Mouse (Mus musculus) kidney, embryonic 16.5 days (tissue): Measurements from ENCODE around the gene Prkag3. TPM values are rescaled to one million over a fixed set of nuclear protein-coding genes. Genes with fewer than 3 reads are reported as not detected.

Experiments used
- ATAC-seq: fragments of 200-750 bp; cut with Nextera tagmentation; 2 replicates; pipeline ENCODE4 v1.8.0; 2017; ENCODE audit warnings: moderate TSS enrichment; ENCODE audit not compliant: low FRiP score, low TSS enrichment
- H3K27ac ChIP-seq: fragments of 300-500 bp; sonication (generic); 2 replicates; pipeline ENCODE4 v1.5.1; 2014; ENCODE audit warnings: low read length
- H3K27me3 ChIP-seq: fragments of 300-500 bp; sonication (generic); 2 replicates; pipeline ENCODE4 v1.6.1; 2014; ENCODE audit warnings: low read length, control low read depth, mixed read lengths; ENCODE audit not compliant: insufficient read depth
- H3K36me3 ChIP-seq: fragments of 300-500 bp; sonication (generic); 2 replicates; pipeline ENCODE4 v1.6.1; 2014; ENCODE audit warnings: low read length, control low read depth, mixed read lengths; ENCODE audit not compliant: insufficient read depth
- H3K4me1 ChIP-seq: fragments of 300-500 bp; sonication (generic); 2 replicates; pipeline ENCODE4 v1.6.1; 2014; ENCODE audit warnings: low read length, control low read depth, mixed read lengths; ENCODE audit not compliant: insufficient read depth
- H3K4me2 ChIP-seq: fragments of 300-500 bp; sonication (generic); replicated peaks from 2 replicates; pipeline ENCODE4 v1.6.1; 2014; ENCODE audit warnings: low read depth, low read length
- H3K4me3 ChIP-seq: fragments of 300-500 bp; sonication (generic); 2 replicates; pipeline ENCODE4 v1.5.1; 2014; ENCODE audit warnings: mild to moderate bottlenecking, low read length
- H3K9ac ChIP-seq: fragments of 300-500 bp; sonication (generic); replicated peaks from 2 replicates; pipeline ENCODE4 v1.6.1; 2014; ENCODE audit warnings: low read length
- H3K9me3 ChIP-seq: fragments of 300-500 bp; sonication (generic); 2 replicates; pipeline ENCODE4 v1.6.1; 2016; ENCODE audit warnings: low read length, control low read depth
- WGBS: fragments of 180-500 bp; shearing (Covaris S2); extraction: QIAGEN DNeasy Blood & Tissue Kit; methylation state at CpG from one replicate; pipeline ENCODE4 v1.1.7; 2014; 5-methylcytosine and 5-hydroxymethylcytosine counted together
- polyA plus RNA-seq: library from polyadenylated mRNA; unstranded; fragments of >200 nt; fragmentation: Nextera tagmentation; extraction: Ambion mirVana; gene quantifications from 2 replicates; pipeline ENCODE4 v1.2.1, GENCODE M21; 2015

The Prkag3 gene
- polyA plus RNA-seq, 1 experiment from 2014 or later = 0.55 TPM

DNA sequence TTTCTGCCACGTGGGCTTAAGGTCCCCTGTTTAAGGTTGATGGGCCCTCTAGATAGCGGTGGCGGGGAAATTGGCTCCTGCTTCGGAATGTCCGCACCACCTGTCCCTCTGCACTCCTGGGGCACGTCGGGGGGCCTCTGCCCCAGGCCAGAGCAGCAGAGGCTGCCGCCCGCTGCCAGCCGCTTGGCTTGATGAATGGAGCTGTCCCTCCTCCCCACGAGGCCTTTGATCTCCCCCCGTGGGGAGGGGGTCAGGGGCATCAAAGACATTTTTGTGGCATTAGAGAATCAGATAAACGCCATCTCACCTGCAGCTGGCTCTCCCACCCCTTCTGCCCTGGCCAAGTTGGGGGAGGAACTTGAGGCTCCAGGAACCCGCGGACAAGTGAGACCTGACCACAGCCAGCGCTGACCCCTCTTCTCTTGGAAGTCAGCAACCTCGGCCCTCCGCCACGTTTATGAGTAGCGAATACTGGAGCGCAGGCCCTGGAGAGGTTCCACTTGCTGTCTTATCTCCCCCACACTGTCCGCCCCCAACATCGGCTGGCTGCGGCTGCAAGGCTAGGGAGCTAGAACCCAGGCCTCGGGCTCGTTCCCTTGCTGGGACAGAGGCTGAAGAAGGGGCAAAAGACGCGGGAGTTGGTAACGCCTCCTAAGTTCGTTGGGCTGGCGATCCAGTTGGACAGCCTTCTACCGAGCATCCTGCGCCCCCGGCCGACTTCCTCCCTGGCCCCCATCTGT lies 21.9 kb upstream of the Prkag3 start:
- H3K9me3 ChIP-seq = no peaks in the 10 kb centered on the region
- peaks cover 64% of the 10 kb centered on the region for H3K27me3 ChIP-seq
- 3% methylated on average over 35 of the region's 35 CpGs for WGBS
- peak overlapping the region; percentile 92 for H3K4me2 ChIP-seq
- H3K4me1 ChIP-seq = peaks cover 26% of the 10 kb centered on the region
- H3K9ac ChIP-seq = peak overlapping the region; percentile 51; the same call in 1 of the 2 replicates
- no peak overlapping the region for H3K27ac ChIP-seq
- H3K4me3 ChIP-seq = peak overlapping the region; percentile 54
- H3K36me3 ChIP-seq = no peaks in the 10 kb centered on the region
- no peak for ATAC-seq

DNA sequence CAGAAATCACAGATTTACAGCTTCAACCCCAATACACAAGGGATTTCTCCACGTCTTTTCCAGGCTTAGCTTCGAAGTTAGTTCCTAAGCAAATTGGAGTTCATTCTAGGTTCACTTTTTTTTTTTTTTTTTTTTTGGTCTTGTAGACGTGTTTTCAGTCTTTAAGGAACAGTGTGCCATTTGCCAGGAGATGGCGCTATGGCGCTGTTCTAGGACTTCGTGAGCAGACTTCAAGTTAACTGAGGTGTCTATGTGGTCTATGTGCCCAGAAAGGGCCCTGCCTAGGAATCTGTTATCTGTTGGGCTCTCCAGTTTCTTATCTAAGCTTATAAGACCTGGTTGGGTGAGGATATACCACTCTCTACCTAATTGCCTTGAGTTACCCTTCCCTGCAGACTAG lies 14.1 kb upstream of the Prkag3 start:
- Histone ChIP-seq H3K36me3 (no peaks in the 10 kb centered on the region), H3K9ac (no peak overlapping the region), H3K4me2 (no peak overlapping the region), H3K27me3 (peaks cover 16% of the 10 kb centered on the region; the same call in 1 of the 2 replicates), H3K27ac (no peak overlapping the region), H3K4me1 (no peaks in the 10 kb centered on the region), H3K9me3 (no peaks in the 10 kb centered on the region), H3K4me3 (no peak overlapping the region)
- WGBS = 1% methylated on average over 6 of the region's 6 CpGs
- no peak for ATAC-seq

DNA sequence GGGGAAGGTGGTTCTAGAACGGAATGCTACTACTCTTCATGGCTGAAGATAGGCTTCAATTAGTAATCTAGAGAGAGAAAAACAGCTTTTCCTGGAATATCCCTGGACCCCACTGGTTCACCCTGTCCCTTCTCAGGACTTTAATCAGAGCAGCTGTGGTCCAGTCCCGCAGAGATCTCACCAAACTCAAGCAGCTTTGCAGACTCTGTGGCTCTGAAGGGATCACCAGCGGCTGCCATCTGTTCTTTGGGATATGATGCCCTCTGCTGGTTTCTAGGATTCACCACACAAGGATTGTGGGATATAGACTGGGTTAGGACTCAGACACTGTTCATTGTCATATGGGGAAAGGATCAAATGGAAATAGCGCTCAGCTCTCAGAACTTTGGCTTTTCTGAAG lies 10.8 kb upstream of the Prkag3 start:
- no peaks in the 10 kb centered on the region for H3K9me3 ChIP-seq
- H3K36me3 ChIP-seq = no peaks in the 10 kb centered on the region
- H3K27me3 ChIP-seq = peaks cover 9% of the 10 kb centered on the region; the same call in 1 of the 2 replicates
- 26% methylated on average over 4 of the region's 4 CpGs for WGBS
- H3K9ac ChIP-seq = no peak overlapping the region
- no peak for ATAC-seq
- no peak overlapping the region for H3K4me3 ChIP-seq
- H3K4me2 ChIP-seq = no peak overlapping the region
- H3K27ac ChIP-seq = no peak overlapping the region
- H3K4me1 ChIP-seq = no peaks in the 10 kb centered on the region; the same call in 1 of the 2 replicates

DNA sequence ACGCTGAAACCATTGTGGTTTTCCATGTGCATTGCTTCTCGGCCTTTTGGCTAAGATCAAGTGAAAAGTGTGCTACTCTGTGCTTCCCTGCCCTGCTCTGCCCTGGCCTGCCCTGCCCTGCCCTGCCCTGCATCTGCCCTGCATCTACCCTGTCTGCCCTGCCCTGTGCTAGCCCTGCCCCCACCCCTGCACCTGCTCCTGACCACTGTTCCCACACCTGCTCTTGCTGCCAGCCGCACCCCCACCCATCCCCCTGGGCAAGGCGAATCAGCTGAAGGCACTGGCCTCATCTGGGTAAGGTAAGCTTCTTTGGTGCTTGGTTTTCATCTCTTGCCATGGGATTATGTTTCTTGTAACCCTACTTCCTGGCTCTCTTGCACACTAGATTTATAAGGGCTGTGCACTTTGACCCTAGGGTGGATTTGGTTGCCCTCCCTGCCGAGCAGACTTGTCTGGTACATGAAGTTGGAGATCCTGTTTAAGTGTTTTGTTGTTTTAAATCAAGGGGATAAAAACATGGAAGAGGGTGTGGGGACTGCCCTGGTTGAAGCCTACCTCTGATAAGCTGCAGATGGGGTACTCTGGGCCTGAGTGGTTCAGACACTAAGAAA lies 5.3 kb upstream of the Prkag3 start:
- Histone ChIP-seq H3K4me2 (no peak overlapping the region), H3K27me3 (no peaks in the 10 kb centered on the region), H3K36me3 (no peaks in the 10 kb centered on the region), H3K9me3 (no peaks in the 10 kb centered on the region), H3K4me1 (peaks cover 7% of the 10 kb centered on the region), H3K4me3 (no peak overlapping the region), H3K9ac (no peak overlapping the region), H3K27ac (no peak overlapping the region)
- ATAC-seq = 0 out of 2 replicates have a peak, but pooled peaks have one; percentile 34
- WGBS = 37% methylated on average over 5 of the region's 5 CpGs

DNA sequence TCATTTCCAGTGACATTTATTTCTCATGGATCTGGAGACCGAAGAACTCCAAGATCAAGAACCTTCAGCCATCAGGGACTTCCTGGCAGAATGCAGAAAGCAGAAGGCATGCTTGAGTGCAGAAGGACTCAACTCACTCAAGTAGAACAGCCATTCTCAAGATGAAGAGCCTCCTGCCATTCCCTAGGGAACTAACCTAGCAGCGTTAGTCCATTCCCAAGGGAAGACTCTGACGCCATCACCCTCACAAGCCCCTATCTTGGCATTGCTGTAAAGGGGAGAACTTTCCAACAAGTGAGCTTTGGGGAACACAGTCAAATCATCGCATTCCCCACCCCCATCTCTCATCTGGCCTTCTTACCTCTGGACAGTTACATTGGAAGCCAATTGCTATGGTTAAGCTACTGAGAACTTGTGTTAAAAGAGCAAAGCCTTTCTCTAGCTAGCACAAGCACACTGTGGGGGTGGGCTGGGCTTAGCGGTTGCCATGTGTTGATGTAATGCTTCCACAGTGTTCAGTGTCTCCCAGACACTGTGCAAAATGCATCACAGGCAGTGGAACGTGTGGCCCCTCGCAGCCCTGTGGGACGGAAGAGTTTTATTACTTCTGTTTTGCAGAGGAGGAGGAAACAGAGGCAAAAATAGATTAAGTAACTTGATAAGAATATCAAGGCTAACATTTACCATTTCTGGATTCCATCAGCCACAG lies 4.4 kb upstream of the Prkag3 start:
- H3K27ac ChIP-seq = no peak overlapping the region
- H3K9me3 ChIP-seq = no peaks in the 10 kb centered on the region
- WGBS = 71% methylated on average over 8 of the region's 8 CpGs
- ATAC-seq = no peak
- no peak overlapping the region for H3K4me3 ChIP-seq
- H3K27me3 ChIP-seq = no peaks in the 10 kb centered on the region
- H3K36me3 ChIP-seq = no peaks in the 10 kb centered on the region
- H3K4me2 ChIP-seq = no peak overlapping the region
- no peak overlapping the region for H3K9ac ChIP-seq
- H3K4me1 ChIP-seq = peaks cover 7% of the 10 kb centered on the region

DNA sequence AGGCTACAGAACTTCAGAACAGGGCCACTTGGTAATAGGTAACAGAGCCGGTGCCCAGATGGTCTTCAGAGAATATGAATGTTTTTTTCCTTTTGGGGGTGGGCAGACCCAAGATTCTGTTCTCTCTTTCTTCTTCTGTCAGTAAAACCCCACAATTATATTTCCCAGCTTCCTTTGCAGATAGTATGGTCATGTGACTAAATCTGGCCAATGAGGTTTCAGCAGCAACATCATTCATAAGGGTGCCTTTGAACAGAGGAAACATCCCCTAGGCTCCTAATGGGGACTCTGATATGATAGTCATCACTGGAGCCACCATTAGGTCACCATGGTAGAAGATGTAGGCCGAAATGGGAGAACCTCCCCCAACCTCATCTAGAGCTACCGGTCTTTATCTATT lies 3.8 kb upstream of the Prkag3 start:
- H3K4me1 ChIP-seq = peaks cover 7% of the 10 kb centered on the region
- H3K4me2 ChIP-seq = no peak overlapping the region
- ATAC-seq = no peak
- no peaks in the 10 kb centered on the region for H3K9me3 ChIP-seq
- H3K4me3 ChIP-seq = no peak overlapping the region
- H3K27ac ChIP-seq = no peak overlapping the region
- no peaks in the 10 kb centered on the region for H3K36me3 ChIP-seq
- 93% methylated on average over 3 of the region's 3 CpGs for WGBS
- no peak overlapping the region for H3K9ac ChIP-seq
- H3K27me3 ChIP-seq = no peaks in the 10 kb centered on the region

DNA sequence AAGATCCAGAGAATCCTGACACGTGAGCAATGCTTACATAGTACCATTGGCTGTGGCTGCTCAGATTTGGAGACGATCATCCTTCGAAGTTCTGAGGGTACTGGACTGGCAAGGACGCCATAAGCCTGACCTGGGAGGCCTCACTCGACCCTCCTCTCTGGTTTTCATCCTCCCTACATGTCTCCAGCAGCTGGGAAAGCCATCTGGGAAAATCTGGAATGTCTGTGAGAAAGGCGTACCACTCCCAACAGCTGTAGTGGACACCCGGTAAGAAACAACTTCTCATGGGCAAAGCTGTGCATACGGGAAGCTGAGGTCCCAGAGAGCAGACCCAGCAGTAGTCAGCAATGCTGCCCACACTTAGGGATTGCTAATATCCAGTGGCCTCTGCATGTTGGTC lies 3.1 kb upstream of the Prkag3 start:
- H3K9me3 ChIP-seq = no peaks in the 10 kb centered on the region
- no peak for ATAC-seq
- no peaks in the 10 kb centered on the region for H3K27me3 ChIP-seq
- no peak overlapping the region for H3K4me2 ChIP-seq
- no peak overlapping the region for H3K4me3 ChIP-seq
- 80% methylated on average over 8 of the region's 8 CpGs for WGBS
- H3K27ac ChIP-seq = no peak overlapping the region
- H3K36me3 ChIP-seq = no peaks in the 10 kb centered on the region
- peaks cover 7% of the 10 kb centered on the region for H3K4me1 ChIP-seq
- H3K9ac ChIP-seq = no peak overlapping the region

DNA sequence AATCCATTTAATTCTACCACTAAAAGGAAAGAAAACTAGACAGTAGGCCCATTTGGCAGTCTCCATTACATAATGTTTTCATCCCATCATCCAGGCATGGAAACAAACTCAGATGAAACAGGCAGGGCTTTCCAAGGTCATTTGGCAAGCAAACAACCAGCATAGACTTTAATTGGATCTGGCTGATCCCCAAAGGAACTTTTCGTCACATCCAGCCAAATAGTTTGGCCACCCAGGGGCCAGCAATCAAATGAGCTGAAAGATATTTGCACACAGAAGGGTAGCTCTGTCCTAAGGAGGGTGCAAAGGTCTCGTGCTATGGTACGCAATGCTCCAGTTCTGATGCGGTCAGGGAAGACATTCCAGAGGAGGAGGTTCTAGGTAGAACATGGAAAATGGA lies 1.7 kb upstream of the Prkag3 start:
- WGBS = 78% methylated on average over 4 of the region's 4 CpGs
- Histone ChIP-seq H3K36me3 (no peaks in the 10 kb centered on the region), H3K4me1 (peaks cover 7% of the 10 kb centered on the region), H3K4me2 (no peak overlapping the region), H3K9ac (no peak overlapping the region), H3K9me3 (no peaks in the 10 kb centered on the region), H3K27ac (no peak overlapping the region), H3K4me3 (no peak overlapping the region), H3K27me3 (no peaks in the 10 kb centered on the region)
- ATAC-seq = no peak

DNA sequence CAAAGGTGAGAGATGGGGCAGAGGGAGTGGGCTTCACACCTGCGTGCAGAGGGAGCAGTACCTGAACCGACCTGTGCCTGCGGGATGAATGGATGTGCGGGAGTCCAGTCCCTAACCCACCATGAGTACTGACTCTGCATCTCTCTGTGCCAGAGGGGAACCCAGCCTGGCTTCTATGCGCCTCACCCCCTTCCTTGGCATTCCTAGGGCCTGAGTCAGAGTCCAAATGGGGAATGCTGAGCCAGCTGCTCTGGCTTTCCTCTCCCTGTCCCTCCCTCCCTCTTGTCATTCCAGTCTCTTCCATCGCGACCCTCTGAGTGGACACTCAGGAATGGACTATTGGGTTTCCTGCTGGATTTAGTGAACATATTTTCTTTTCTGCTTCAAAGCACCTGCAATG lies 280 bp upstream of the Prkag3 start:
- H3K36me3 ChIP-seq = no peaks in the 10 kb centered on the region
- peak overlapping the region; percentile 51; the same call in 1 of the 2 replicates for H3K4me2 ChIP-seq
- WGBS = 50% methylated on average over 7 of the region's 7 CpGs
- H3K4me1 ChIP-seq = peaks cover 2% of the 10 kb centered on the region
- no peaks in the 10 kb centered on the region for H3K9me3 ChIP-seq
- H3K9ac ChIP-seq = no peak overlapping the region
- no peaks in the 10 kb centered on the region for H3K27me3 ChIP-seq
- peak; percentile 79 for ATAC-seq
- no peak overlapping the region for H3K27ac ChIP-seq
- no peak overlapping the region for H3K4me3 ChIP-seq

DNA sequence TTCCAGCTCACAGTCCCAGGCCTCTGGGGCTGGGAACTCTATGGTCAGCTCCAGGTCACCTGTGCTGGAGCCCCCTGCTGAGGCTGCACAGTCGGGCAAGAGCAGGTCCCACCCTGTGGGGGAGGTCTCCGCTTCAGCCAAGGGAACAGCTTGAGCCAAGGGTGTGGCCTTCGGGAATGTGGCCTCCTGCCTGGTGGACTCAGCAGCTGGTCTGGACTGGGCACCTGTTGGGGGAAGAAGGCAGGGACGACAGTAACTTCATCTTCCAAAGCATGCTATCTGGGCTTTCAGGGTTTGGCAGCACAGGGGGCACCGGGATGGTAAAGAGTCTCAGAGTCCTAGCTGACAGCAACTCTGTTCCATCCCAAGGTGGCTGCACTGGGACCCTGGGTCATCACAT lies 1.7 kb downstream of the Prkag3 start:
- H3K9ac ChIP-seq = no peak overlapping the region
- no peak for ATAC-seq
- no peak overlapping the region for H3K27ac ChIP-seq

More for the DNA sequence above, 1.7 kb downstream of the Prkag3 start:
- Histone ChIP-seq H3K36me3 (no peaks in the 10 kb centered on the region), H3K4me2 (no peak overlapping the region), H3K4me1 (no peaks in the 10 kb centered on the region; the same call in 1 of the 2 replicates), H3K27me3 (no peaks in the 10 kb centered on the region), H3K4me3 (no peak overlapping the region), H3K9me3 (no peaks in the 10 kb centered on the region)
- WGBS = 69% methylated on average over 5 of the region's 5 CpGs
